Mouse (Mus musculus): ENCODE results near the gene Tmx1. TPM values are rescaled to one million over a fixed set of nuclear protein-coding genes. Genes with fewer than 3 reads are reported as not detected.
A peak's percentile ranks its signal among the peaks of the same experiment; 100 is the strongest.

Gene Tmx1
- polyA plus RNA-seq (2017; shearing (Covaris generic)): 100 to 1,000 TPM; 105 to 107 TPM

- peak; percentile 94 for ATAC-seq
Observed at GRCm38 (mm10) chr12:70452726-70453645, at the start of gene Tmx1. Gene Tmx1, plus strand, starts transcription at chr12:70453095.

GRCm38 (mm10) chr12:70404327-70404726 is 48.6 kb upstream of the Tmx1 start:
- no peak for ATAC-seq

GRCm38 (mm10) chr12:70408396-70408795 is 44.5 kb upstream of the Tmx1 start:
- ATAC-seq: no peak

- no peak for ATAC-seq
Observed at GRCm38 (mm10) chr12:70409600-70409999, 43.3 kb upstream of the Tmx1 start.

- no peak for ATAC-seq
Observed at GRCm38 (mm10) chr12:70420216-70420615, 32.7 kb upstream of the Tmx1 start.

GRCm38 (mm10) chr12:70421028-70421427 is 31.9 kb upstream of the Tmx1 start:
- ATAC-seq: no peak

GRCm38 (mm10) chr12:70422322-70423118 is 30.4 kb upstream of the Tmx1 start:
- ATAC-seq: no peak

GRCm38 (mm10) chr12:70427885-70428284 is 25.0 kb upstream of the Tmx1 start:
- ATAC-seq: no peak

- ATAC-seq: no peak
Observed at GRCm38 (mm10) chr12:70429637-70430036, 23.3 kb upstream of the Tmx1 start.

GRCm38 (mm10) chr12:70430307-70430950 is 22.5 kb upstream of the Tmx1 start:
- ATAC-seq: peak; percentile 10

GRCm38 (mm10) chr12:70431428-70431827 is 21.5 kb upstream of the Tmx1 start:
- ATAC-seq: no peak

- ATAC-seq: no peak
Observed at GRCm38 (mm10) chr12:70449961-70450360, 2.9 kb upstream of the Tmx1 start.

- ATAC-seq: no peak
Observed at GRCm38 (mm10) chr12:70451533-70451932, 1.4 kb upstream of the Tmx1 start.

GRCm38 (mm10) chr12:70452143-70452542 is 752 bp upstream of the Tmx1 start:
- ATAC-seq: no peak

GRCm38 (mm10) chr12:70455226-70455625 is 2.3 kb downstream of the Tmx1 start:
- ATAC-seq: no peak

GRCm38 (mm10) chr12:70459546-70459945 is 6.7 kb downstream of the Tmx1 start:
- no peak for ATAC-seq

- ATAC-seq: no peak
Observed at GRCm38 (mm10) chr12:70464016-70464415, 11.1 kb downstream of the Tmx1 start.

GRCm38 (mm10) chr12:70475336-70475735 is 22.4 kb downstream of the Tmx1 start:
- ATAC-seq: no peak

GRCm38 (mm10) chr12:70476884-70477576 is 24.1 kb downstream of the Tmx1 start:
- no peak for ATAC-seq

GRCm38 (mm10) chr12:70477593-70478287 is 24.8 kb downstream of the Tmx1 start:
- ATAC-seq: peak; percentile 32

GRCm38 (mm10) chr12:70485956-70486355 is 33.1 kb downstream of the Tmx1 start:
- ATAC-seq: no peak

Measured in activated CD4-positive, CD25-positive, alpha-beta regulatory T cell, adult 4 months (primary cell).